Mouse (Mus musculus): ENCODE data around the gene Sugct. TPM values are rescaled to one million over a fixed set of nuclear protein-coding genes. Genes with fewer than 3 reads are reported as not detected.

Sugct gene
- polyA plus RNA-seq, 1 experiment from 2014 or later = 14.0 TPM

- peaks cover 3% of the 10 kb centered on the region; the same call in 1 of the 2 replicates for H3K4me1 ChIP-seq (ENCODE audit: insufficient read depth)
- TF ChIP-seq EP300 (IDR thresholded peaks at IDR 0.05; ENCODE audit: low read depth) = no peak
- no peak for TF ChIP-seq CTCF (IDR thresholded peaks at IDR 0.05; ENCODE audit: low read depth)
- H3K27me3 ChIP-seq (ENCODE audit: insufficient read depth, low read length) = no peaks in the 10 kb centered on the region
- no peak for ATAC-seq
- no peak overlapping the region for H3K9ac ChIP-seq (replicated peaks)
- no peak for DNase-seq
- no peaks in the 10 kb centered on the region for H3K9me3 ChIP-seq (ENCODE audit: low read length)
- no peak overlapping the region for H3K4me3 ChIP-seq (ENCODE audit: low read depth, low read length)
- no peak overlapping the region for H3K4me2 ChIP-seq (ENCODE audit: low read depth, low read length)
- no peaks in the 10 kb centered on the region for H3K36me3 ChIP-seq (replicated peaks; ENCODE audit: insufficient read depth, low read length)
- H3K27ac ChIP-seq (ENCODE audit: low read depth) = no peak overlapping the region
These were observed 7.0 kb upstream of the Sugct start for GRCm38 (mm10) chr13:17702311-17702710.

GRCm38 (mm10) chr13:17701322-17701721 is 6.0 kb upstream of the Sugct start:
- H3K4me3 ChIP-seq (ENCODE audit: low read depth, low read length) = no peak overlapping the region
- peaks cover 6% of the 10 kb centered on the region for H3K4me1 ChIP-seq (ENCODE audit: insufficient read depth)
- no peak for ATAC-seq

GRCm38 (mm10) chr13:17700090-17700715 is 4.8 kb upstream of the Sugct start:
- Histone ChIP-seq H3K27ac (ENCODE audit: low read depth) (no peak overlapping the region), H3K27me3 (ENCODE audit: insufficient read depth, low read length) (no peaks in the 10 kb centered on the region), H3K9ac (replicated peaks) (no peak overlapping the region), H3K4me3 (ENCODE audit: low read depth, low read length) (no peak overlapping the region), H3K9me3 (ENCODE audit: low read length) (no peaks in the 10 kb centered on the region), H3K4me1 (ENCODE audit: insufficient read depth) (peaks cover 6% of the 10 kb centered on the region), H3K4me2 (ENCODE audit: low read depth, low read length) (no peak overlapping the region), H3K36me3 (replicated peaks; ENCODE audit: insufficient read depth, low read length) (no peaks in the 10 kb centered on the region)
- ATAC-seq (no peak), DNase-seq (no peak)
- TF ChIP-seq EP300 (IDR thresholded peaks at IDR 0.05; ENCODE audit: low read depth) = no peak
- TF ChIP-seq CTCF (IDR thresholded peaks at IDR 0.05; ENCODE audit: low read depth) = no peak
- 75% methylated on average over 3 of the region's 3 CpGs for WGBS (ENCODE audit: insufficient replicate concordance)

More at GRCm38 (mm10) chr13:17701322-17701721, 6.0 kb upstream of the Sugct start:
- Histone ChIP-seq H3K4me2 (ENCODE audit: low read depth, low read length) (no peak overlapping the region), H3K27ac (ENCODE audit: low read depth) (no peak overlapping the region), H3K27me3 (ENCODE audit: insufficient read depth, low read length) (no peaks in the 10 kb centered on the region), H3K36me3 (replicated peaks; ENCODE audit: insufficient read depth, low read length) (no peaks in the 10 kb centered on the region), H3K9ac (replicated peaks) (no peak overlapping the region), H3K9me3 (ENCODE audit: low read length) (no peaks in the 10 kb centered on the region)
- no peak for TF ChIP-seq CTCF (IDR thresholded peaks at IDR 0.05; ENCODE audit: low read depth)
- no peak for TF ChIP-seq EP300 (IDR thresholded peaks at IDR 0.05; ENCODE audit: low read depth)
- DNase-seq = no peak

- 3% methylated on average over 7 of the region's 7 CpGs for WGBS (ENCODE audit: insufficient replicate concordance)
- DNase-seq = no peak
- H3K9me3 ChIP-seq (ENCODE audit: low read length) = no peaks in the 10 kb centered on the region
- H3K4me3 ChIP-seq (ENCODE audit: low read depth, low read length) = peak overlapping the region; percentile 95
- peak overlapping the region; percentile 100 for H3K27ac ChIP-seq (ENCODE audit: low read depth)
- peak overlapping the region; percentile 99 for H3K9ac ChIP-seq (replicated peaks)
- H3K4me2 ChIP-seq (ENCODE audit: low read depth, low read length) = peak overlapping the region; percentile 73
- no peak for ATAC-seq
- peaks cover 12% of the 10 kb centered on the region for H3K4me1 ChIP-seq (ENCODE audit: insufficient read depth)
- no peaks in the 10 kb centered on the region for H3K36me3 ChIP-seq (replicated peaks; ENCODE audit: insufficient read depth, low read length)
- TF ChIP-seq CTCF (IDR thresholded peaks at IDR 0.05; ENCODE audit: low read depth) = no peak
- no peak for TF ChIP-seq EP300 (IDR thresholded peaks at IDR 0.05; ENCODE audit: low read depth)
- H3K27me3 ChIP-seq (ENCODE audit: insufficient read depth, low read length) = no peaks in the 10 kb centered on the region
These were observed 686 bp upstream of the Sugct start for GRCm38 (mm10) chr13:17695898-17696580.

GRCm38 (mm10) chr13:17694414-17694813 is 939 bp downstream of the Sugct start:
- no peaks in the 10 kb centered on the region for H3K36me3 ChIP-seq (replicated peaks; ENCODE audit: insufficient read depth, low read length)
- peak overlapping the region; percentile 73 for H3K4me2 ChIP-seq (ENCODE audit: low read depth, low read length)
- 1% methylated on average over 20 of the region's 25 CpGs for WGBS (ENCODE audit: insufficient replicate concordance)
- H3K4me3 ChIP-seq (ENCODE audit: low read depth, low read length) = peak overlapping the region; percentile 95
- no peaks in the 10 kb centered on the region for H3K27me3 ChIP-seq (ENCODE audit: insufficient read depth, low read length)
- peaks cover 12% of the 10 kb centered on the region for H3K4me1 ChIP-seq (ENCODE audit: insufficient read depth)
- DNase-seq (no peak), ATAC-seq (peak; percentile 26)
- no peaks in the 10 kb centered on the region for H3K9me3 ChIP-seq (ENCODE audit: low read length)
- H3K27ac ChIP-seq (ENCODE audit: low read depth) = peak overlapping the region; percentile 100
- peak overlapping the region; percentile 87 for H3K9ac ChIP-seq (replicated peaks)
- no peak for TF ChIP-seq CTCF (IDR thresholded peaks at IDR 0.05; ENCODE audit: low read depth)
- no peak for TF ChIP-seq EP300 (IDR thresholded peaks at IDR 0.05; ENCODE audit: low read depth)

GRCm38 (mm10) chr13:17693816-17694215 is 1.5 kb downstream of the Sugct start:
- DNase-seq (no peak), ATAC-seq (no peak)
- Histone ChIP-seq H3K9ac (replicated peaks) (peak overlapping the region; percentile 87; the same call in 1 of the 2 replicates), H3K4me1 (ENCODE audit: insufficient read depth) (peaks cover 12% of the 10 kb centered on the region), H3K9me3 (ENCODE audit: low read length) (no peaks in the 10 kb centered on the region), H3K27ac (ENCODE audit: low read depth) (peak overlapping the region; percentile 100; the same call in 1 of the 2 replicates), H3K4me2 (ENCODE audit: low read depth, low read length) (peak overlapping the region; percentile 73), H3K36me3 (replicated peaks; ENCODE audit: insufficient read depth, low read length) (no peaks in the 10 kb centered on the region), H3K27me3 (ENCODE audit: insufficient read depth, low read length) (no peaks in the 10 kb centered on the region), H3K4me3 (ENCODE audit: low read depth, low read length) (peak overlapping the region; percentile 95)
- 52% methylated on average over 5 of the region's 5 CpGs for WGBS (ENCODE audit: insufficient replicate concordance)
- TF ChIP-seq CTCF (IDR thresholded peaks at IDR 0.05; ENCODE audit: low read depth) (no peak), EP300 (IDR thresholded peaks at IDR 0.05; ENCODE audit: low read depth) (no peak)
